Mouse (Mus musculus) olfactory bulb, adult 2 months (tissue): Measurements from ENCODE around the gene Cd163l1. TPM values are rescaled to one million over a fixed set of nuclear protein-coding genes. Genes with fewer than 3 reads are reported as not detected.

ENCODE experiments used
- H3K27ac ChIP-seq: fragments of 200-500 bp; 2 replicates; pipeline ENCODE4 v1.5.1; 2012; ENCODE audit warnings: low read depth, low read length; ENCODE audit not compliant: insufficient read depth
- H3K4me1 ChIP-seq: fragments of 200-500 bp; 2 replicates; pipeline ENCODE4 v1.6.1; 2012; ENCODE audit warnings: low read length; ENCODE audit not compliant: control insufficient read depth, insufficient read depth
- H3K4me3 ChIP-seq: fragments of 200-500 bp; 2 replicates; pipeline ENCODE4 v1.5.1; 2012; ENCODE audit warnings: mild to moderate bottlenecking, low read depth, low read length, moderate library complexity; ENCODE audit not compliant: insufficient read depth
- CTCF ChIP-seq: fragments of 200-500 bp; IDR thresholded peaks from 2 replicates; pipeline ENCODE4 v1.5.1; 2012; ENCODE audit warnings: low read depth, mild to moderate bottlenecking, low read length, moderate library complexity; ENCODE audit not compliant: insufficient read depth
- POLR2A ChIP-seq: fragments of 200-500 bp; IDR thresholded peaks from 2 replicates; pipeline ENCODE4 v1.6.1; 2012; ENCODE audit warnings: mild to moderate bottlenecking, low read depth, low read length, moderate library complexity; ENCODE audit not compliant: insufficient read depth
- WGBS: fragments of 180-500 bp; shearing (Covaris S2); methylation state at CpG from one replicate; pipeline ENCODE4 v1.1.7; 2018; 5-methylcytosine and 5-hydroxymethylcytosine counted together
- polyA plus RNA-seq: library from polyadenylated mRNA; stranded (reverse); fragments of >200 nt; gene quantifications from 2 replicates; pipeline ENCODE4 v1.2.4, GENCODE M21; 2012; ENCODE audit warnings: low replicate concordance; ENCODE audit not compliant: missing spikeins, insufficient read depth, insufficient read length

Cd163l1 gene
- not detected in 2 replicates for polyA plus RNA-seq

- Histone ChIP-seq H3K4me1 (no peaks in the 10 kb centered on the region), H3K27ac (no peak within 1 kb of the TSS), H3K4me3 (no peak within 1 kb of the TSS)
- WGBS, result 83% methylated on average over 2 of the region's 2 CpGs
- no peak for TF ChIP-seq POLR2A
- no peak for TF ChIP-seq CTCF
Observed at GRCm38 (mm10) chr7:140217967-140218366, at the start of gene Cd163l1. Cd163l1 (plus strand) TSS chr7:140218267.

DNA sequence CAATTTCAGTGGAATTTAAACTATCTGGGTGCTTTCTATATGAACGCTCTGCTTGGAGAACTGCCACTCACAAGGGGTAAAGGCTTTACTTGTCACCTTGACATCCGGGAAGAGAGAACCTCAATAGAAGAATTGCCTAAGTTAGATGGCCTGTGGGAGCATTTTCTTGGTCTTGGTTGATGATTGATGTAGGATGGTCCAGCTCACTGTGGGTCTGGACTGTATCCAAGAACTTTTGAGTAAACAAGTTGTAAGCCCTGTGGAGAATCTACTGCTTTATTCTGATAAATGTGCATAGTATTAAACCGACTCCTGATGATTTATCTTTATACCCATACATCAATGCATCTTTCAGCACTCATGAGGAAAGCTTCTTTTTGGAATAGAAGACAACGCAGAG lies 48.7 kb upstream of the Cd163l1 start:
- TF ChIP-seq POLR2A (no peak), CTCF (no peak)
- 89% methylated on average over 4 of the region's 4 CpGs for WGBS
- Histone ChIP-seq H3K4me1 (no peaks in the 10 kb centered on the region), H3K27ac (no peak overlapping the region), H3K4me3 (no peak overlapping the region)

DNA sequence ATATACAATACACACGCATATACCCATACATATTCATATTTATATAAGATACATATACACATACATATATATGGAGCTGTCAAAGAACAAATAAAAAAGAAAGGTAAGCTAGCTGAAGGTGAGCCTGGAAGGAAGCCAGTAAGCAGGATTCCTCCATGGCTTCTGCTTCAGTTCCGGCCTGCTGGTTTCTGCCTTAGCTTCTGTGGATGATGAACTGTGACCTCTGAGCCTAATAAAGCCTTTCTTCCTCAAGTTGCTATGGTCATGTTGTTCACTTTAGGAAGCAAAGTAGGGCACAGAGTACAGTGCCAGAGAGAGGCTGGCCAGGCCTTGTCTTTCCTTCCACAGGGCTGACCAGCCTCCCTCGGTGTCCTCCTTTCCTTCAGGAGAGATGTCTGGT lies 47.2 kb upstream of the Cd163l1 start:
- WGBS, result 93% methylated on average over 3 of the region's 3 CpGs
- no peaks in the 10 kb centered on the region for H3K4me1 ChIP-seq
- no peak overlapping the region for H3K4me3 ChIP-seq
- TF ChIP-seq POLR2A, result no peak
- no peak for TF ChIP-seq CTCF
- H3K27ac ChIP-seq, result no peak overlapping the region

GRCm38 (mm10) chr7:140172936-140173335 lies 45.1 kb upstream of the Cd163l1 start, which contains the start of gene Olfr523:
Olfr523 (plus strand) TSS chr7:140173217.
- 55% methylated on average over 1 of the region's 1 CpGs for WGBS
- Histone ChIP-seq H3K4me1 (no peaks in the 10 kb centered on the region), H3K27ac (no peak within 1 kb of the TSS), H3K4me3 (no peak within 1 kb of the TSS)
- TF ChIP-seq CTCF (no peak), POLR2A (no peak)

- Histone ChIP-seq H3K4me1 (no peaks in the 10 kb centered on the region), H3K27ac (no peak overlapping the region), H3K4me3 (no peak overlapping the region)
- TF ChIP-seq POLR2A (no peak), CTCF (no peak)
- WGBS, result 77% methylated on average over 2 of the region's 2 CpGs
Observed at GRCm38 (mm10) chr7:140179176-140179575, 38.9 kb upstream of the Cd163l1 start.

GRCm38 (mm10) chr7:140180692-140181091 lies 37.4 kb upstream of the Cd163l1 start:
- WGBS, result 87% methylated on average over 2 of the region's 2 CpGs
- TF ChIP-seq CTCF (no peak), POLR2A (no peak)
- H3K4me3 ChIP-seq, result no peak overlapping the region
- H3K27ac ChIP-seq, result no peak overlapping the region
- H3K4me1 ChIP-seq, result no peaks in the 10 kb centered on the region

DNA sequence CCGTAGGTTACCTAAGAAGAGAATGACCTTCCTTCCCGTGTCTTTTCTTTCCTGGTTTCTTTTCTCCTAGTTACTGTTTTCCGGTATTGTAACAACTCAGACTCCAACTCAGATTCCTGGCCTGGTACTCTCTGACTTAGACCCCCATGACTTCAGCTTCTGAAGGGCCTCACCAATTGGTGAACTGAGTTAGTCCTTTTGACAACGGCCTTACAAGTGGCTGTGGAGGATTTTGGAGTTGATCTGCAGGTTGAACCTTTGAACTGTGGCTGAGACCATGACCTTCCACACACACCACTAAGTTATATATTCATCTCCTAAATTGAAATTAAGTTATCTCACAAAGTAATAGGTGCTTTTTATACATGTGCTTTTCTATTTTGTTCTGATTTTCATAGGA lies 33.9 kb upstream of the Cd163l1 start:
- H3K4me1 ChIP-seq, result no peaks in the 10 kb centered on the region
- 88% methylated on average over 4 of the region's 4 CpGs for WGBS
- TF ChIP-seq POLR2A, result no peak
- TF ChIP-seq CTCF, result no peak
- H3K27ac ChIP-seq, result no peak overlapping the region
- H3K4me3 ChIP-seq, result no peak overlapping the region

- Histone ChIP-seq H3K4me3 (no peak overlapping the region), H3K27ac (no peak overlapping the region), H3K4me1 (no peaks in the 10 kb centered on the region)
- 49% methylated on average over 18 of the region's 18 CpGs for WGBS
- TF ChIP-seq POLR2A, result no peak
- no peak for TF ChIP-seq CTCF
Observed at GRCm38 (mm10) chr7:140186646-140187620, 31.1 kb upstream of the Cd163l1 start.

- 83% methylated on average over 7 of the region's 7 CpGs for WGBS
- TF ChIP-seq POLR2A (no peak), CTCF (no peak)
- H3K27ac ChIP-seq, result no peak overlapping the region
- no peaks in the 10 kb centered on the region for H3K4me1 ChIP-seq
- no peak overlapping the region for H3K4me3 ChIP-seq
Observed at GRCm38 (mm10) chr7:140187721-140188390, 30.2 kb upstream of the Cd163l1 start.
